Mouse (Mus musculus) thymus, adult 2 months (tissue): ENCODE results near the gene Sipa1l1.

ENCODE experiments used
- CTCF ChIP-seq: fragments of 200-500 bp; IDR thresholded peaks from 2 replicates; pipeline ENCODE4 v1.5.1; 2012; ENCODE audit warnings: mild to moderate bottlenecking, control low read depth, low read length, moderate library complexity, borderline replicate concordance; ENCODE audit not compliant: control insufficient read depth, poor library complexity, insufficient read depth; ENCODE audit errors: extremely low read depth
- POLR2A ChIP-seq: fragments of 200-500 bp; IDR thresholded peaks from 2 replicates; pipeline ENCODE4 v1.6.1; 2012; ENCODE audit warnings: mild to moderate bottlenecking, low read length, control low read depth, moderate library complexity; ENCODE audit not compliant: control insufficient read depth, poor library complexity, insufficient read depth; ENCODE audit errors: extremely low read depth

GRCm38 (mm10) chr12:82350891-82351290 lies 181.8 kb downstream of the Sipa1l1 start:
- TF ChIP-seq POLR2A: no peak
- no peak for TF ChIP-seq CTCF
